Mouse (Mus musculus) hindbrain, embryonic 11.5 days (tissue): ENCODE results near the gene Sec11a. TPM values are rescaled to one million over a fixed set of nuclear protein-coding genes. Genes with fewer than 3 reads are reported as not detected.
"Not testable (repeated sequence)": the region's sequence is repeated elsewhere in the genome, so short reads cannot be mapped to it uniquely, and the experiment has no call there.

ENCODE experiments used
- ATAC-seq: fragments of 200-750 bp; cut with Nextera tagmentation; 2 replicates; pipeline ENCODE4 v1.8.0; 2017; ENCODE audit warnings: mild to moderate bottlenecking, moderate TSS enrichment, moderate library complexity; ENCODE audit not compliant: low FRiP score
- DNase-seq: peaks from one replicate; pipeline ENCODE4 v3.0.0-alpha.2; 2015; ENCODE audit warnings: low spot score
- H3K27ac ChIP-seq: fragments of 300-500 bp; sonication (generic); 2 replicates; pipeline ENCODE4 v1.5.1; 2014; ENCODE audit warnings: mild to moderate bottlenecking, low read depth, low read length
- H3K27me3 ChIP-seq: fragments of 300-500 bp; sonication (generic); 2 replicates; pipeline ENCODE4 v1.6.1; 2014; ENCODE audit warnings: mild to moderate bottlenecking, low read length, moderate library complexity, mixed read lengths; ENCODE audit not compliant: control insufficient read depth, insufficient read depth
- H3K36me3 ChIP-seq: fragments of 300-500 bp; sonication (generic); 2 replicates; pipeline ENCODE4 v1.6.1; 2014; ENCODE audit warnings: mild to moderate bottlenecking, low read length, moderate library complexity, mixed read lengths; ENCODE audit not compliant: control insufficient read depth, insufficient read depth
- H3K4me1 ChIP-seq: fragments of 300-500 bp; sonication (generic); replicated peaks from 2 replicates; pipeline ENCODE4 v1.6.1; 2014; ENCODE audit warnings: low read length, mixed read lengths; ENCODE audit not compliant: control insufficient read depth, insufficient read depth
- H3K4me2 ChIP-seq: fragments of 300-500 bp; sonication (generic); replicated peaks from 2 replicates; pipeline ENCODE4 v1.6.1; 2014; ENCODE audit warnings: mild to moderate bottlenecking, low read depth, low read length
- H3K4me3 ChIP-seq: fragments of 300-500 bp; sonication (generic); 2 replicates; pipeline ENCODE4 v1.5.1; 2014; ENCODE audit warnings: low read depth, low read length
- H3K9ac ChIP-seq: fragments of 300-500 bp; sonication (generic); 2 replicates; pipeline ENCODE4 v1.6.1; 2014; ENCODE audit warnings: low read depth, low read length
- H3K9me3 ChIP-seq: fragments of 300-500 bp; sonication (generic); 2 replicates; pipeline ENCODE4 v1.6.1; 2016; ENCODE audit warnings: low read length; ENCODE audit not compliant: control insufficient read depth
- WGBS: fragments of 180-500 bp; shearing (Covaris S2); extraction: QIAGEN DNeasy Blood & Tissue Kit; methylation state at CpG from one replicate; pipeline ENCODE4 v1.1.7; 2014; 5-methylcytosine and 5-hydroxymethylcytosine counted together
- polyA plus RNA-seq: library from polyadenylated mRNA; unstranded; fragments of >200 nt; fragmentation: Nextera tagmentation; extraction: Ambion mirVana; gene quantifications from 2 replicates; pipeline ENCODE4 v1.2.1, GENCODE M21; 2014

Gene Sec11a
- polyA plus RNA-seq, 1 experiment from 2014 or later = 221 TPM

DNA sequence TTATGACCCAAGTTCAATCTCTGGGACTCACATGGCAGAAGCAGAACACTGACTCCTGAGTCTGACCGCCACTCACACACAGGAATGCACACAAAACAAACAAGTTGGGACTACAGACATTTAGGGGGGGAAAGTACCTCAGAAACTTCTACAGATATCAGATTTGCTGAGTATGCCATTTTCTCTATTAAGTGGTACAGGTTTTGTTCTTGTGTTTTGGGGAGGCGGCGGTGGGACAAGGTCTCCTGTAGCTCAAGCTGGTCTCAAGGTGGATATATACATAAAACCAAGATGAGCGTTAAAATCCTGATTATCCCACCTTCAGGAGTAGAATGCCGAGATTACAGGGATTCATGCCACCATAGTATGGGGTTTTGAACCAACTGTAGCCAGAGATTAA is 44.0 kb upstream of the Sec11a start:
- no peak overlapping the region for H3K4me3 ChIP-seq
- H3K4me1 ChIP-seq = peaks cover 2% of the 10 kb centered on the region
- WGBS = 96% methylated on average over 5 of the region's 5 CpGs
- H3K4me2 ChIP-seq = peak overlapping the region; percentile 91; the same call in 1 of the 2 replicates
- H3K9ac ChIP-seq = no peak overlapping the region
- H3K9me3 ChIP-seq = no peaks in the 10 kb centered on the region
- H3K27ac ChIP-seq = no peak overlapping the region
- no peaks in the 10 kb centered on the region for H3K27me3 ChIP-seq
- DNase-seq (no peak), ATAC-seq (no peak)
- H3K36me3 ChIP-seq = no peaks in the 10 kb centered on the region

- no peak overlapping the region for H3K4me3 ChIP-seq
- ATAC-seq (no peak), DNase-seq (no peak)
- no peak overlapping the region for H3K27ac ChIP-seq
- H3K27me3 ChIP-seq = no peaks in the 10 kb centered on the region
- WGBS = 95% methylated on average over 6 of the region's 6 CpGs
- no peaks in the 10 kb centered on the region for H3K9me3 ChIP-seq
- peaks cover 2% of the 10 kb centered on the region for H3K4me1 ChIP-seq
- no peaks in the 10 kb centered on the region for H3K36me3 ChIP-seq
- no peak overlapping the region for H3K9ac ChIP-seq
- H3K4me2 ChIP-seq = no peak overlapping the region
These were observed 42.7 kb upstream of the Sec11a start for GRCm38 (mm10) chr7:80990276-80990675.

DNA sequence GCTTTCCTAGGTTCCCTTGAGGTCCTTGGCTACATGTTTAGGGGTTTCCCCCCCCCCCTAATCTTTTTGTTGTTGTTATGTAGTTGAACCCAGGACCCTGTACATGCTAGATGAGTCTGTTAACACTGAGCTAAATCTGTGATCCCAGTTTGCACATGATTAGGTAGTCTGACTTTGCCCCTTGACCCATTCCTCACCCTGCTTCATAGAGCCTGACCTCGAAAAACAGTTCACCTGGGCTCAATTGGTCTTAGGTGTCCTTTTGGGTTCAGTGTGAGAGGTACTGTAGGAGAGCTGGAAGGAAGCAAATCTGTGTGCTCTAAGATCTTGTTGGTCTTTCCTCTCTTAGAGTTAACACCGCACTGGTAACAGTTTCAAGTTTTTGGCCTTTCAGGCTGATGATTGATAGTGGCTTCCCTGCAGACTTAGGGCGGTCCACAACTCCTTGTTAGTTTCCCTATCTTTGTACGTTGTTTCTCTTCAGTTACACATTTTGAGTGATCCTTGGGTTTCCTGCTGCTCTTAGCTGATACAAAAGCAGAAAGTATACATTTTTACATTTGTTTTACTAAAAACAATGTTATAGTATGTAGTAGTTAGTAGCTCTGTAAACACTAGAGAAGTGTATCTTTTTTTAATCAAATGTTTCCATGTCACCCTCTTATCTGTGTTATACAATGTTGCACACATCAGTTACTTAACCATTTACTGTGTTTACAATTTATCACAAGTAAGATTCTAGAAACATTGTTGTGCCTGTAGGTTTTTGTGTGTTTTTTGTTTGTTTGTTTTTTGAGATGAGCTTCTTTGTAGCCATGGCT is 40.4 kb upstream of the Sec11a start:
- Histone ChIP-seq H3K27ac (no peak overlapping the region), H3K27me3 (no peaks in the 10 kb centered on the region), H3K36me3 (no peaks in the 10 kb centered on the region), H3K4me1 (peaks cover 2% of the 10 kb centered on the region), H3K4me3 (no peak overlapping the region), H3K9me3 (no peaks in the 10 kb centered on the region), H3K9ac (no peak overlapping the region), H3K4me2 (no peak overlapping the region)
- 68% methylated on average over 4 of the region's 4 CpGs for WGBS
- ATAC-seq (no peak), DNase-seq (no peak)

DNA sequence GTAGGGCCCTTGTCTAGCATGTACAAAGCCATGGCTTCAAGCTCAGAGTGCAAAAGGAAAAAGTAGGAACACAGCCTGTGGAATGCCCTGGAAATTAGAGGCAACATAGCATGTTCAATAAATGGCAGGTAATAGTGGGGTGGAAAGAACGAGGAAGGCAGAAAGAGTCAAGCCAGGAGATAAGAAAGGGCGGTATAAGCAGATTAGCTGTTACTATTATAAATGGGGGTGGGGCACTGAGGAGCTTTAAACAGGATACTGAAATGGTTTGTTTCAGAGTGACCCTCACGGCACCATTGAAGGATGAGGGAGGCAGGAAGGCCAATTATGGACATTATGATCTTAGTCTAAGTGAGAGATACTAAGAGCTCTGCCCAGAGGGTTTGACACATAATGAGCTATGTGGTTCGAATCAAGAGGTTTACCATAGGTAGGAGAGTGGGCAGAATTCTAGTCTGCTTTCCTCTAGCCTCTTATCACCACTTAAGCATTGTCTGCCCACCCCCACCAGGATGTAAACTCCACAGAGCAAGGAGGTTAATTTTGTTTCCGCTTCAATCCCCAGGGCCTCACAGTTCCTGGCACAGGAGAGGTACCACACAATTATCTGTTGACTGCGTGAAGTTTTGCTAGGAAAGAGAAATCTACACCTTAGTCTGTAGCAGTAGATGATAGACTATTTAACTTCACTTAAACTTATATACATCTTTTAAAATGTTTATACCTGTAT is 39.0 kb upstream of the Sec11a start:
- no peaks in the 10 kb centered on the region for H3K27me3 ChIP-seq
- H3K27ac ChIP-seq = no peak overlapping the region
- WGBS = 75% methylated on average over 6 of the region's 6 CpGs
- no peak overlapping the region for H3K4me3 ChIP-seq
- H3K9me3 ChIP-seq = no peaks in the 10 kb centered on the region
- H3K4me1 ChIP-seq = no peaks in the 10 kb centered on the region
- H3K4me2 ChIP-seq = no peak overlapping the region
- H3K36me3 ChIP-seq = no peaks in the 10 kb centered on the region
- no peak for ATAC-seq
- H3K9ac ChIP-seq = no peak overlapping the region
- DNase-seq = no peak

- no peak for DNase-seq
- no peaks in the 10 kb centered on the region for H3K4me1 ChIP-seq
- WGBS = 88% methylated on average over 11 of the region's 11 CpGs
- no peaks in the 10 kb centered on the region for H3K36me3 ChIP-seq
- no peak overlapping the region for H3K27ac ChIP-seq
- no peaks in the 10 kb centered on the region for H3K9me3 ChIP-seq
- no peak overlapping the region for H3K4me3 ChIP-seq
- no peak overlapping the region for H3K4me2 ChIP-seq
- ATAC-seq = no peak
- no peak overlapping the region for H3K9ac ChIP-seq
- no peaks in the 10 kb centered on the region for H3K27me3 ChIP-seq
These were observed 33.0 kb upstream of the Sec11a start for GRCm38 (mm10) chr7:80980566-80980965.

DNA sequence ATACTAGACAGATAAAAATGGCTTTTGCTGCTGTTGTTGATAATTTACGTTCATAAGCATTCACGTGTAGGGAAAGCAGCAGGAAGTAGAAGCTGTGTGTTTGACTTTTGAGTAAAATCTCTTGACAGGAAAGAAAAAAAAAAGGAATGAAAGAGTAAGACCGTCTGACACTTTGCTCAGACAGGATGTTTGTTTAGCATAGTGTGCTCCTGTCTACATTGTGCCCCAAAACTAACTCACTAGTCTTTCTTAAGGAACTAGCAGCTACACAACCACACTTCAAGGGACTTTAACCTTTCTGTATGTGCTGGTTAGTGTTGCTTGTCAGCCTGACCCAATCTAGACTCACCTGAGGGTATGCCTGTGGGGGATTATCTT is 26.0 kb upstream of the Sec11a start:
- whole genome bisulfite sequencing = 83% methylated on average over 3 of the region's 3 CpGs

DNA sequence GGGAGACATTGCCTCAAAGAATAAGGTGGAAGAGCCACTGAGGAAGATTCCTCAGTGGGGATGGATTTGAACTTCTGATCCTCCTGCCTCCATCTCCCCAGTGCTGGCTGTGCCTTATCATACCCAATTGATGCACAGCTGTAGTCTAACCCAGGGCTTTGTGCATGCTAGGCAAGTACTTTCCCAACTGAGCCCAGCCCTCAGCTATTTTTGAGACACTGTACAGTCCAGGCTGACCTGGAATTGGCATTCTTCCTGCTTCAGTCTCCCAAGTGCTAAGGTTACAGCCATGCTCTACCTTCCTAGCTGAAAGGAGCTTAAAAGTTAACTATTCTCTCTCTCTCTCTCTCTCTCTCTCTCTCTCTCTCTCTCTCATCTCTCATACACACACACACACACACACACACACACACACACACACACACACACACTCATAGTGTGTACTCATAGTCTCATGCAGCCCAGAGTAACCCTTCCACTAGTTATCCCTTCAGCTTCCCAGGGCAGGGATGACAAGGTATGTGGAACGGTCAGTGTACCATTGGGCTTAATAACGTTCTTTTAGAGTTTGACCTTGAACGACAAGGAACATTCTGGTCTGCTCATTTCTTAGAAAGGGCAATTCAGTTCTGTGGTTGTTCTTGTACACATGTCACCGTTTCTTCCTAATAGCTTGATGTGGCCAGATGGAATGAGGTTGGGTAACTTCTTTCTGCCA is 25.5 kb upstream of the Sec11a start:
- H3K27ac ChIP-seq, H3K27me3 ChIP-seq, H3K36me3 ChIP-seq, DNase-seq, H3K4me2 ChIP-seq, H3K4me1 ChIP-seq, ATAC-seq, H3K4me3 ChIP-seq, H3K9ac ChIP-seq, H3K9me3 ChIP-seq: not testable (repeated sequence)
- WGBS = 92% methylated on average over 4 of the region's 4 CpGs

More for the DNA sequence above, 26.0 kb upstream of the Sec11a start:
- not testable (repeated sequence) for H3K9ac ChIP-seq, DNase-seq, H3K4me1 ChIP-seq, H3K4me3 ChIP-seq, H3K27ac ChIP-seq, H3K36me3 ChIP-seq, ATAC-seq, H3K4me2 ChIP-seq, H3K9me3 ChIP-seq, H3K27me3 ChIP-seq

DNA sequence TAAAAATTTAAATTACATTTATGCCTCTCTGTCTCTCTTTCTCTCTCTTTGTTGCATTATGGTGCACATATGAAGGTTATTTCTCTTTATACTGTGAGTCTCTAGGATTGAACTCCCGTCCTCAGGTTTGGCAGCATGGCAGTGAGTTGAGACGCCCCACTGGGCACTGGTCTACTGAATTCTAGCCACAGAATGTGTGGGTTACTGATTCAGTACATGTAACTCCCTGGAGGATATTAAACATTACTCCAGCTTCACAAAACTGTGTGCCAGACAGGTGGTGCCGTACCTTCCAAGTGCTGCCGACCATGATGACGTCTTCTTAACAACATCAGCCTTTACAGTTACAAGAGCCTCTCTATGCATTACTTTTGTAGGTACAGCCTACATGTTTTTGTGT is 24.5 kb upstream of the Sec11a start:
- Histone ChIP-seq H3K9me3 (no peaks in the 10 kb centered on the region; the same call in 1 of the 2 replicates), H3K27me3 (no peaks in the 10 kb centered on the region), H3K27ac (no peak overlapping the region), H3K9ac (no peak overlapping the region), H3K4me3 (no peak overlapping the region), H3K4me1 (no peaks in the 10 kb centered on the region), H3K4me2 (no peak overlapping the region), H3K36me3 (no peaks in the 10 kb centered on the region)
- 99% methylated on average over 5 of the region's 5 CpGs for WGBS
- DNase-seq = no peak
- no peak for ATAC-seq
